Mouse (Mus musculus) stomach, embryonic 15.5 days (tissue): ENCODE measurements at regions not wholly inside any gene's neighbourhood (a gene's known extent, or its start where the extent isn't known, plus 50 kb on each side); places are given as distances from the start of the nearest gene placed in this dataset.
A peak's percentile ranks its signal among the peaks of the same experiment; 100 is the strongest.

ENCODE experiments used
- ATAC-seq: fragments of 200-750 bp; cut with Nextera tagmentation; 2 replicates; pipeline ENCODE4 v1.8.0; 2017; ENCODE audit warnings: low read depth, moderate number of reproducible peaks, moderate TSS enrichment; ENCODE audit not compliant: insufficient read depth, low FRiP score
- H3K27ac ChIP-seq: fragments of 300-500 bp; sonication (generic); 2 replicates; pipeline ENCODE4 v1.5.1; 2015; ENCODE audit warnings: mild to moderate bottlenecking, inconsistent platforms
- H3K27me3 ChIP-seq: fragments of 300-500 bp; sonication (generic); replicated peaks from 2 replicates; pipeline ENCODE4 v1.6.1; 2015; ENCODE audit warnings: inconsistent platforms
- H3K36me3 ChIP-seq: fragments of 300-500 bp; sonication (generic); 2 replicates; pipeline ENCODE4 v1.6.1; 2015; ENCODE audit warnings: inconsistent platforms
- H3K4me1 ChIP-seq: fragments of 300-500 bp; sonication (generic); 2 replicates; pipeline ENCODE4 v1.6.1; 2015; ENCODE audit warnings: inconsistent platforms
- H3K4me2 ChIP-seq: fragments of 300-500 bp; sonication (generic); 2 replicates; pipeline ENCODE4 v1.6.1; 2015; ENCODE audit warnings: mild to moderate bottlenecking, inconsistent platforms
- H3K4me3 ChIP-seq: fragments of 300-500 bp; sonication (generic); replicated peaks from 2 replicates; pipeline ENCODE4 v1.5.1; 2015; ENCODE audit warnings: inconsistent platforms
- H3K9ac ChIP-seq: fragments of 300-500 bp; sonication (generic); 2 replicates; pipeline ENCODE4 v1.6.1; 2015; ENCODE audit warnings: inconsistent platforms
- H3K9me3 ChIP-seq: fragments of 300-500 bp; sonication (generic); 2 replicates; pipeline ENCODE4 v1.6.1; 2016; ENCODE audit warnings: inconsistent platforms
- WGBS: fragments of 180-500 bp; shearing (Covaris S2); methylation state at CpG from one replicate; pipeline ENCODE4 v1.1.7; 2015; 5-methylcytosine and 5-hydroxymethylcytosine counted together

DNA sequence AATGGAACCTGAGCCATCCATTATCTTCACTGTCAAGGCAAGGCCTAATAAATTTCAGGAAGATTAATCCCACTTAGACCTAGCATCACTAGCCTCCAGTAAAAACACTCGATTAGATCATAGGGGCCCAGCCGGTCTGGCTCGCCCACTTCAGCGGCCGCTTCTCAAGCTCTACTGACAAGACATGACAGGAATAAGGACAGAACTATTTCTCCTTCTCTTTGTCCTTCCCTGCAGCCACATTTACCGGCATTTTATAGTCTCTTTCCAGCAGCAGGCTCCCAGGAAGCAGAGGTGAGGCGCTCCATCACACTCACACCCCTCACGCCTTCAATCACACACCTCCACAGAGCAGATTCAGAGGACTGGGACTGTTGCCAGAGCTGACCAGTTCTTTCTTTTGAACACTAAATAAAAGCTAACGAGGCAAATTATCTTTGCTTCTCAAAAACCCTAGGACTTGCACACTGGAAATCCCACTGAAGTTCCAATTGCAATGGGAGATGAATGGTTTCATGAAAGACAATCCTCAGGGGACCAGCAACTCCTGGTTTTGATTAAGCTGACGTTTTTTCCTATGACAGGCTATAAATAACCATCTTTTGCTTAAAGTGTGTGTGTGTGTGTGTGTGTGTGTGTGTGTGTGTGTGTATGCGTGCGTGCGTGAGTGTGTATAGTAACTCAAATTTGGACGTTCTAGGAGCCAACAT is 184.6 kb downstream of the Sox4 start:
- no peak for ATAC-seq
- WGBS: 45% methylated on average over 14 of the region's 14 CpGs

DNA sequence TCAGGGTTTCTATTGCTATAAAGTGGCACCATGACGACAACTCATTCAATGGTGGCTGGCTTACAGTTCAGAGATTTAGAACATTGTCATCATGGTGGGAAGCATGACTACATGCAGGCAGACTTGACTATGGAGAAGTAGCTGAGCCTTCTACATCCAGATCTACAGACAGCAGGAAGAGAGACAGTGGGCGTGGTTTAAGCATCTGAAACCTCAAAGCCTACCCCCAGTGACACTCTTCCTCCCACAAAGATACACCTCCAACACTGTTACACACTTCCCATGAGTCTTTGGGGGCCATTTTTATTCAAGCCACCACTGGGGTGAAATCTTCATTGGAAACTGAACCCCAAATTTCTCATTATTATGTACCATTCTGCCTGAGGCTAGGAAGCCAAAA is 191.0 kb downstream of the Sox4 start:
- Histone ChIP-seq H3K9ac (no peak overlapping the region), H3K4me2 (no peak overlapping the region), H3K4me3 (no peak overlapping the region), H3K27ac (no peak overlapping the region), H3K4me1 (peaks cover 12% of the 10 kb centered on the region), H3K36me3 (no peaks in the 10 kb centered on the region), H3K27me3 (no peaks in the 10 kb centered on the region), H3K9me3 (no peaks in the 10 kb centered on the region)
- 81% methylated on average over 2 of the region's 2 CpGs for WGBS
- ATAC-seq: no peak

More for the DNA sequence above, 184.6 kb downstream of the Sox4 start:
- H3K9ac ChIP-seq: no peak overlapping the region
- H3K4me2 ChIP-seq: no peak overlapping the region
- no peaks in the 10 kb centered on the region for H3K9me3 ChIP-seq
- no peaks in the 10 kb centered on the region for H3K36me3 ChIP-seq
- peak overlapping the region; percentile 18; the same call in 1 of the 2 replicates for H3K27ac ChIP-seq
- no peaks in the 10 kb centered on the region for H3K27me3 ChIP-seq
- peaks cover 18% of the 10 kb centered on the region; the same call in 1 of the 2 replicates for H3K4me1 ChIP-seq
- no peak overlapping the region for H3K4me3 ChIP-seq

DNA sequence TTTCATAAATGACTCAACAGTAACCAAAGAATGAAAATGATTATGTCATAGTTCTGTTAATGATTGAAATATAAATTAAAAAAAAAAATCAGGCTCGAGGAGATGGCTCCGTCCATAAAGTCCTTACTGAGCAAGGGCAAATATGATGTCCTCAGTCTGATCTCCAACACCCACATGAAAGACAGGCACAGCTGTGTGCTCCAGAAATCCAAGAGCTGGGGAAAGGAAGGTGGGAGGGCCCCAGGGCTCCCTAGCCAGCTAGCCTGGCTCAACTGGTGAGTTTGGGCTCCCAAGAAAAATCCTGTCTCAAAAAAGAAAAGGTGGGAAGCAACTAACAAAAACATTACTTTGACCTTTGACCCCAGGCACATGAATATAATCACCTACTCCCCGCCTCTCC is 194.5 kb downstream of the Sox4 start:
- Histone ChIP-seq H3K4me2 (no peak overlapping the region), H3K4me1 (peaks cover 20% of the 10 kb centered on the region), H3K27me3 (no peaks in the 10 kb centered on the region), H3K27ac (peak overlapping the region; percentile 75; the same call in 1 of the 2 replicates), H3K36me3 (no peaks in the 10 kb centered on the region), H3K9me3 (no peaks in the 10 kb centered on the region), H3K9ac (no peak overlapping the region), H3K4me3 (no peak overlapping the region)
- WGBS: 26% methylated on average over 3 of the region's 3 CpGs
- ATAC-seq: no peak

DNA sequence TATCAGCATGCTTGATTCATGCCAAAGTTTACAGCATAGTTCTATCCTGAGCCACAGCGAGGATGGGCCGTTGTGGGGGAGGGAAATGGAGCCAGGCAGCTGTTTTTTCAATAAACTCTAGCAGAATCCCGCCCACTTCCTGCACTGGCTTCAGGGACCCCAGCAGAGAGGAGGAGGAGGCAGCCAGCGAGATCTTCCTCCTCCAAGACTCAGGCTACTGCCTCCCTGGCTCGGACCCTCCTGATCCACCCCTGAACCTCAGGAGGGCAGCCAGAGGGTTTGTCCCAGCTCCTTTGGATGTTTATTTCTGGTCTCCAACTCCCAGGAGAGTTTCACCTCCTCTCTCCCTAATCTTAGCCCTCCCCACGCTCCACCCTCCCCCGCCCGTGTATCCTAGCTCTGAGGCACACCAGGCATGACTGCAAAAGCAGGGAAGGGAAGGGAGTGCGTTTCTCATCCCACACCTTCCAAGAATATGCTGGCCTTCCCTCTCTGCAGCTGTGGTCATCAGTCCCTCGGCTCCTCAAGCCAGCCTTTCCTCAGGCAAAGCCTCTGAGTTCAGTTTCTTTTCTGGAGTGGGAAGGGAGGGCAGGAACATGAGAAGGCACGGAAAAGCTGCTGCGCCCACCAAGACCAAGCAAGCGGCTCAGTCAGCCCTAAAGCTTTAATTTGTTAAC is 195.5 kb downstream of the Sox4 start:
- peak; percentile 85 for ATAC-seq
- Histone ChIP-seq H3K9ac (no peak overlapping the region), H3K4me1 (peaks cover 20% of the 10 kb centered on the region)

DNA sequence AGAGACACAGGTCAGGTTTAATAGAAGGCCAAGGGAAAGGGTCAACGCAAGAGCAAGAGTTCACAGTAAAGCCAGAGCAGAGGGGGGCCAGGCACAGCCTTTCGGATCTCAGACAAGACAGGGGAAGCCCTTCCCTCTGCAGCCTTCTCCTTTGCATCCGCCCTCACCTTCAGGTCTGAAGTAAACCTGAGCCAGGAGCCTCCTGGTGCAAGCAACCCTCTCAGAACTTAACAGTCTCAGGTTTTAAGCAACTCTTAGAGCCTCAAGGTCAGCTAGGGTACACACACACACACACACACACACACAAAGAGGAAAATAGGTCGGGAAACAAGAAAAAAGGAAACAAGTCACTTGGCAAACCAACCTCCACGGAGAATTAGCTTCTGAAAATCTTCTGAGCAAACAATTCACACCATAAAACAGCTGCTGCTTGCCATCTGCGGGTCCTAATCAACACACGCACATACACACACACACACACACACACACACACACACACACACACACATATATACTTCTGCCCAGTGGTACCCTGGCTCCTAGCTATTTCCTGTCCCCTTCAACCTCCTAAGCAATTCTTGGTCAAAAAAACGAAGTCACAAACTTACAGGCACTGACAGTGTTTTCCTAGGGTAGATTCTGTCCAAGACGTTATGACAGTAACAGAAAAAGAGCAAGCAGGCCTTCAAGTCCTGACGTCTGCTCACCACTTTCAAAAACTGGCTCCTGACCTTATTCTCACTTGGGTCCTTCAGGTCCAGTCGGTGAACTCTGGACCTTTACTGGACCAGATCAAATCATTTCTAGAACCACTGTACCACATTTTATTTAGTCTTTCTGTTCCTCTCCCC is 196.4 kb downstream of the Sox4 start:
- H3K27me3 ChIP-seq: no peaks in the 10 kb centered on the region
- H3K4me3 ChIP-seq: 0 out of 2 replicates have a peak overlapping the region, but pooled peaks have one; percentile 29
- WGBS: 15% methylated on average over 11 of the region's 11 CpGs
- ATAC-seq: no peak
- peak overlapping the region; percentile 93 for H3K27ac ChIP-seq
- H3K36me3 ChIP-seq: no peaks in the 10 kb centered on the region
- peak overlapping the region; percentile 48 for H3K4me2 ChIP-seq
- no peaks in the 10 kb centered on the region for H3K9me3 ChIP-seq
- no peak overlapping the region for H3K9ac ChIP-seq
- peaks cover 20% of the 10 kb centered on the region for H3K4me1 ChIP-seq

More for the DNA sequence above, 195.5 kb downstream of the Sox4 start:
- Histone ChIP-seq H3K27me3 (no peaks in the 10 kb centered on the region), H3K4me3 (peak overlapping the region; percentile 29), H3K27ac (peak overlapping the region; percentile 93), H3K36me3 (no peaks in the 10 kb centered on the region), H3K4me2 (peak overlapping the region; percentile 48), H3K9me3 (no peaks in the 10 kb centered on the region)
- 3% methylated on average over 13 of the region's 13 CpGs for WGBS

DNA sequence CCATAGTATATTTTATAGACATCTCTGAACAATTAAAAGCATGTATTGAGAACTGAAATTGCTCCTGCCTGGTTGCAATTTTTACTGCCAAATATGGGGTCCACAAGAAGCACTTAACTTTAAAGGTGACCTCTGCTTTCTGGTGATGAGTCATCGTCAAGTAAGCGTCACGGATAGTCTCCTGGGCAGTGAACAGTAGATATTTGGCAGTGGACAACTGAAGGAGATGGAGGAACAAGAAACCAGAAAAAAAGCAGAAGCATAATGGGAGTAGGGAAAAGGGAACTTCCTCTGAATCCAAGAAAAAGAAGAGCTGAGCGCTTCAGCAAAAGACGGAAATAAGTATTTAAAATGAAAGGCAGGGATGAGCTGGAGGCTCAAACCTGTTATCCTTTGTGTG is 199.3 kb downstream of the Sox4 start:
- H3K27me3 ChIP-seq: no peaks in the 10 kb centered on the region
- no peak overlapping the region for H3K4me3 ChIP-seq
- no peaks in the 10 kb centered on the region for H3K9me3 ChIP-seq
- 54% methylated on average over 5 of the region's 5 CpGs for WGBS
- H3K36me3 ChIP-seq: no peaks in the 10 kb centered on the region
- no peak overlapping the region for H3K27ac ChIP-seq
- H3K4me1 ChIP-seq: peaks cover 19% of the 10 kb centered on the region
- no peak overlapping the region for H3K4me2 ChIP-seq
- no peak overlapping the region for H3K9ac ChIP-seq
- ATAC-seq: no peak

DNA sequence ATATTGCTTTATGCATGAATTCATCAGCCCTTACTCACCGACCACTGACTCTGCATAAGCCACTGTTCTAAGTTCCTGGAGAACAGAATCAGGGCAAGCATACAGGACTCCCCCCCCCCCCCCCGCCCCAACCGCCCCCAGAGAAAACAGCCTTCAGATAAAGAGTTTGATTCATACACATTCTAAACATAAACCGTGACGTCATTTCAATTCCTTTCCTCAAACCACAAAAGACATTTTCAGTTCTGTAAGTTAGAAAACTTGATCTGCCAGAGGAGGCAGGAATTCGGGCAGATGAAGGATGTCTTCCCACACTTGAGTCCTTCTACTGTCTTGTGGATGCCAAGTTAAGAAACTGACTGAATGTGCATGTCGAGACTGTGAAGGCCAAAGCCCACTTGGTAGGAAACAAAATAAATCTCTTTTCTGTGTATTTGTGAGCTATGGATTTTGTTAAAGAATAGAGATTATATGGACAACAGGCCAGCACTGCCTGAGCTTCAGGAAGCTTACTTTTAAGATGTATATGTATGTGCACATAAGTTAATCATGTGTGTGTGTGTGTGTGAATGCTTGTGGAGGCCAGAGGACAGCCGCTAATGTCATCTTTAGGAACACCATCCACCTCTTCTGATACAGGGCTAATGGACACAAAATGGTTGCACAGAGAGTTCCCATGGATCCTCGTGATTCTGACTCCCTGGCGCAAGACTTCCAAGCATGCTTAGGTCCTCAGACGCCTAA is 202.4 kb downstream of the Sox4 start:
- no peaks in the 10 kb centered on the region for H3K36me3 ChIP-seq
- 58% methylated on average over 11 of the region's 11 CpGs for WGBS
- H3K27ac ChIP-seq: no peak overlapping the region
- H3K4me3 ChIP-seq: no peak overlapping the region
- H3K9ac ChIP-seq: no peak overlapping the region
- no peak for ATAC-seq
- no peaks in the 10 kb centered on the region for H3K4me1 ChIP-seq
- no peaks in the 10 kb centered on the region for H3K27me3 ChIP-seq
- no peak overlapping the region for H3K4me2 ChIP-seq
- no peaks in the 10 kb centered on the region for H3K9me3 ChIP-seq

DNA sequence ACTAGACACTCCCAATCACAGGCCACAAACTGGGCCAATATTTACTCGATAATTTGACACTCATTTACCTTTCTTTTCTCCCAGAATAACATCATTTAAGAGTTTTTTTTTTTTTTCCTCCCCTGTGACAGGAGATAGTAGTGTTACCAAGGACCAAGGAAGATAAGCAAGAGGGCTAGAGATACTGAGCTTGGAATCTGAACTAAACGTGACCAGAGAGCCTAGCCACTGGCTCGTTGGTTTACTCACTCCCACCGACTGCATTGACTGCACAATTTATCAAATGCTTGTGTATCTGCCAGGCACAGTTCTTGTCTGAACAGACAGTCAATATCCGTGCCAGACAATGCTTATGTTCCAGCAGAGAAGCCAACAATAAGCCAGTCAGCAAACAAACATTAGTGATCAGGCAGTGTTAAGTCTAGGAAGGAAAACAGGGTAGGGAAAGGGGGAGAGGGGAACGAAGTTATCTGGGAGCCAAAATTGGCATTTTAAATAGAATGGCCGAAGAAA is 213.3 kb downstream of the Sox4 start:
- Histone ChIP-seq H3K9ac (no peak overlapping the region), H3K4me1 (peaks cover 11% of the 10 kb centered on the region; the same call in 1 of the 2 replicates), H3K4me2 (no peak overlapping the region), H3K27me3 (no peaks in the 10 kb centered on the region), H3K27ac (peak overlapping the region; percentile 26; the same call in 1 of the 2 replicates), H3K9me3 (no peaks in the 10 kb centered on the region), H3K36me3 (no peaks in the 10 kb centered on the region), H3K4me3 (no peak overlapping the region)
- no peak for ATAC-seq
- 27% methylated on average over 7 of the region's 7 CpGs for WGBS

DNA sequence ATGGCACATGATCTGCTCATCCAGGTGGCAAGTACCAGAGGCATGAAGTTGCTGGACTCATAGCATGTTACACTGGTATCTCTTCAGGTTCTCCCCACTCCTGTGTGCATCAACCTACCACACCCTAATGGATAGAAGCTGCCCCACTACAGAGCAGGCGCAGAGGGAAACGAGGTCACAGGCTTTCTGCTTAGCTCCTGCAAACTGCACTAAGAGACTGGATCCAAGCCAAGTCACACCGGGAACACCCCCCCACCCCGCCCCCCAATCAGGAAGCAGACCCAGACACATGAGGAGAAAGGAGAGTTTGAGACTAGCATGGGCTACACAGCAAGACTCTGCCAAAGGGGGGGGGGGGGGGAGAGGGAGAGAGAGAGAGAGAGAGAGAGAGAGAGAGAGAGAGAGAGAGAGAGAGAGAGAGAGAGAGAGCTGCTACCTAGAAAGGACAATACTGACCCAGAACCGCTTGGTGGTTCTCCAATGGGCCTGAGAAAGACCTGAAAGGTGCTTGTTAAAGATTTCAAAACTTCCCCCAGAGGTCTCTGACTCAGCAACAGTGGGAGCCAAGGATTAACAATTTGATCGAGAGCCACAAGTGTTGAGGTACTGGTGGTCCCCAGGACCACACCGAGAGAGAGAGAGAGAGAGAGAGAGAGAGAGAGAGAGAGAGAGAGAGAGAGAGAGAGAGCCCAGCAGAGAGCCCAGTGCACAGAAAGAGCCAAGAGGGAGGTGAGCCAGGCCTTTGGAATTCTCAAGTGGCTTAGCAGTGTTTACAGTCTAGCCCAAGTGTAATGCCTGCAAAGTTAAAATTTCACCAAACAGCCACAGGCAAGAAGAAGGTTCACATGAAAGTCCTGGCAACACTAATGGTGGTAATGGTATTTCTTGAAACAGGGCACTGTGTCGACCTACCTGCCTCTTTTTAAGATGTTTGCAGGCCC is 215.1 kb downstream of the Sox4 start:
- H3K4me3 ChIP-seq: no peak overlapping the region
- no peaks in the 10 kb centered on the region for H3K9me3 ChIP-seq
- H3K4me1 ChIP-seq: peaks cover 11% of the 10 kb centered on the region; the same call in 1 of the 2 replicates
- peak overlapping the region; percentile 27 for H3K27ac ChIP-seq
- no peaks in the 10 kb centered on the region for H3K36me3 ChIP-seq
- no peaks in the 10 kb centered on the region for H3K27me3 ChIP-seq
- WGBS: 28% methylated on average over 8 of the region's 8 CpGs
- H3K4me2 ChIP-seq: no peak overlapping the region
- peak; percentile 45 for ATAC-seq
- no peak overlapping the region for H3K9ac ChIP-seq

DNA sequence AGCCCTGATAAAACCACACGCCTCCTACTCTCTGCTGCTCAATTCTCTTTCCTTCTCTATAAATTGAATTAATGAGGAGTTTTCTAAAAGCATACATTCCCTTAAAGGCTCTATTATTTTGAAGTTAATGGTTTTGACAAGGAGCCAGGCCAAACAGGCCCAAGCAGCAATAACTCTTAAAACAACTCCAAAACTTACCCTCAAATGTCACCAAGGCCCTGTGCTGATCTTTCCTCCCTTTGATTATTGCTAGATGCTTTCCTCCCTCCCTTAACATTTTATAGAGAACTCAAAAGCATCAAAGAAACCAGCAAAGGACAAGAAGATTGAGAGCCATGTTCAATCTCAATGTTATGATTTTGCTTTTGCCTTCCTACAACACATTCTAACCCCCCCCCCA is 221.0 kb downstream of the Sox4 start:
- Histone ChIP-seq H3K4me2 (no peak overlapping the region), H3K9ac (no peak overlapping the region), H3K27ac (no peak overlapping the region), H3K27me3 (no peaks in the 10 kb centered on the region), H3K4me3 (no peak overlapping the region), H3K4me1 (no peaks in the 10 kb centered on the region), H3K36me3 (no peaks in the 10 kb centered on the region), H3K9me3 (no peaks in the 10 kb centered on the region)
- no peak for ATAC-seq
- WGBS: 68% methylated on average over 1 of the region's 1 CpGs
